Mouse (Mus musculus) heart, embryonic 12.5 days (tissue): ENCODE measurements around the gene Vmn1r3. TPM values are rescaled to one million over a fixed set of nuclear protein-coding genes. Genes with fewer than 3 reads are reported as not detected.
"Not testable (repeated sequence)": the region's sequence is repeated elsewhere in the genome, so short reads cannot be mapped to it uniquely, and the experiment has no call there.

Experiments
- ATAC-seq: fragments of 200-750 bp; cut with Nextera tagmentation; 2 replicates; pipeline ENCODE4 v1.8.0; 2017; ENCODE audit warnings: moderate TSS enrichment, moderate library complexity; ENCODE audit not compliant: insufficient number of reproducible peaks, low FRiP score
- H3K27ac ChIP-seq: fragments of 300-500 bp; sonication (generic); 2 replicates; pipeline ENCODE4 v1.5.1; 2016; ENCODE audit warnings: mild to moderate bottlenecking, moderate library complexity; ENCODE audit not compliant: poor library complexity, severe bottlenecking
- H3K27me3 ChIP-seq: fragments of 300-500 bp; sonication (generic); replicated peaks from 2 replicates; pipeline ENCODE4 v1.6.1; 2016; ENCODE audit warnings: mild to moderate bottlenecking, moderate library complexity
- H3K36me3 ChIP-seq: fragments of 300-500 bp; sonication (generic); 2 replicates; pipeline ENCODE4 v1.6.1; 2016; ENCODE audit warnings: mild to moderate bottlenecking, moderate library complexity
- H3K4me1 ChIP-seq: fragments of 300-500 bp; sonication (generic); replicated peaks from 2 replicates; pipeline ENCODE4 v1.6.1; 2016; ENCODE audit warnings: mild to moderate bottlenecking
- H3K4me2 ChIP-seq: fragments of 300-500 bp; sonication (generic); 2 replicates; pipeline ENCODE4 v1.6.1; 2016; ENCODE audit warnings: mild to moderate bottlenecking, moderate library complexity
- H3K4me3 ChIP-seq: fragments of 300-500 bp; sonication (generic); 2 replicates; pipeline ENCODE4 v1.5.1; 2016; ENCODE audit warnings: mild to moderate bottlenecking
- H3K9ac ChIP-seq: fragments of 300-500 bp; sonication (generic); 2 replicates; pipeline ENCODE4 v1.6.1; 2016; ENCODE audit warnings: mild to moderate bottlenecking, moderate library complexity
- H3K9me3 ChIP-seq: fragments of 300-500 bp; sonication (generic); replicated peaks from 2 replicates; pipeline ENCODE4 v1.6.1; 2016; ENCODE audit warnings: mild to moderate bottlenecking, moderate library complexity
- WGBS: fragments of 180-500 bp; shearing (Covaris S2); methylation state at CpG from one replicate; pipeline ENCODE4 v1.1.7; 2016; 5-methylcytosine and 5-hydroxymethylcytosine counted together
- polyA plus RNA-seq: library from polyadenylated mRNA; unstranded; fragments of >200 nt; fragmentation: Nextera tagmentation; extraction: Ambion mirVana; gene quantifications from 2 replicates; pipeline ENCODE4 v1.2.1, GENCODE M21; 2016

Vmn1r3 gene
- polyA plus RNA-seq, 1 experiment from 2014 or later: not detected

- H3K9me3 ChIP-seq, H3K27me3 ChIP-seq, ATAC-seq, H3K4me3 ChIP-seq, H3K27ac ChIP-seq, H3K9ac ChIP-seq, H3K4me1 ChIP-seq, H3K4me2 ChIP-seq, H3K36me3 ChIP-seq: not testable (repeated sequence)
- 58% methylated on average over 3 of the region's 4 CpGs for WGBS
Observed at GRCm38 (mm10) chr4:3213349-3213748, 28.2 kb upstream of the Vmn1r3 start.

GRCm38 (mm10) chr4:3209643-3210217 lies 24.6 kb upstream of the Vmn1r3 start:
- H3K4me3 ChIP-seq, ATAC-seq, H3K4me1 ChIP-seq, H3K36me3 ChIP-seq, H3K27ac ChIP-seq, H3K4me2 ChIP-seq, H3K9ac ChIP-seq, H3K27me3 ChIP-seq, H3K9me3 ChIP-seq: not testable (repeated sequence)
- 39% methylated on average over 1 of the region's 1 CpGs for WGBS

GRCm38 (mm10) chr4:3176746-3177490 lies 8.2 kb downstream of the Vmn1r3 start:
- H3K9me3 ChIP-seq: peaks cover 54% of the 10 kb centered on the region
- not testable (repeated sequence) for H3K4me3 ChIP-seq, H3K36me3 ChIP-seq, H3K4me1 ChIP-seq, H3K27me3 ChIP-seq, ATAC-seq, H3K9ac ChIP-seq, H3K4me2 ChIP-seq, H3K27ac ChIP-seq
- 79% methylated on average over 10 of the region's 10 CpGs for WGBS

- not testable (repeated sequence) for H3K4me2 ChIP-seq, ATAC-seq, H3K4me1 ChIP-seq, H3K9ac ChIP-seq, H3K27me3 ChIP-seq, H3K27ac ChIP-seq, H3K4me3 ChIP-seq, H3K36me3 ChIP-seq
- 89% methylated on average over 6 of the region's 6 CpGs for WGBS
- peaks cover 52% of the 10 kb centered on the region for H3K9me3 ChIP-seq
Observed at GRCm38 (mm10) chr4:3176195-3176594, 9.0 kb downstream of the Vmn1r3 start.

- H3K9ac ChIP-seq, H3K4me1 ChIP-seq, H3K27me3 ChIP-seq, H3K36me3 ChIP-seq, H3K27ac ChIP-seq, H3K4me2 ChIP-seq, ATAC-seq, H3K4me3 ChIP-seq: not testable (repeated sequence)
- 85% methylated on average over 7 of the region's 8 CpGs for WGBS
- peaks cover 50% of the 10 kb centered on the region for H3K9me3 ChIP-seq
Observed at GRCm38 (mm10) chr4:3175756-3176155, 9.4 kb downstream of the Vmn1r3 start.

- 72% methylated on average over 4 of the region's 4 CpGs for WGBS
- not testable (repeated sequence) for H3K27ac ChIP-seq, H3K4me3 ChIP-seq, ATAC-seq, H3K36me3 ChIP-seq, H3K4me1 ChIP-seq, H3K27me3 ChIP-seq, H3K9ac ChIP-seq, H3K4me2 ChIP-seq
- H3K9me3 ChIP-seq: peaks cover 40% of the 10 kb centered on the region
Observed at GRCm38 (mm10) chr4:3174586-3174985, 10.6 kb downstream of the Vmn1r3 start.

- not testable (repeated sequence) for H3K4me2 ChIP-seq, H3K27ac ChIP-seq, H3K36me3 ChIP-seq, H3K4me1 ChIP-seq, H3K4me3 ChIP-seq, H3K27me3 ChIP-seq, H3K9ac ChIP-seq, ATAC-seq
- no CpG with 5 or more reads among the region's 1 CpGs for WGBS
- peaks cover 18% of the 10 kb centered on the region for H3K9me3 ChIP-seq
Observed at GRCm38 (mm10) chr4:3167020-3167419, 18.1 kb downstream of the Vmn1r3 start, which contains the start of gene Vmn1r2. Gene Vmn1r2, plus strand, starts transcription at chr4:3167320.

- Histone ChIP-seq H3K4me3 (no peak overlapping the region), H3K27ac (no peak overlapping the region), H3K4me2 (no peak overlapping the region), H3K9me3 (peaks cover 18% of the 10 kb centered on the region), H3K36me3 (no peaks in the 10 kb centered on the region), H3K27me3 (no peaks in the 10 kb centered on the region), H3K9ac (no peak overlapping the region), H3K4me1 (no peaks in the 10 kb centered on the region)
- WGBS: 83% methylated on average over 4 of the region's 4 CpGs
- 0 out of 2 replicates have a peak, but pooled peaks have one; percentile 71 for ATAC-seq
Observed at GRCm38 (mm10) chr4:3165046-3165445, 20.1 kb downstream of the Vmn1r3 start.

- H3K4me2 ChIP-seq, H3K4me1 ChIP-seq, ATAC-seq, H3K27me3 ChIP-seq, H3K36me3 ChIP-seq, H3K27ac ChIP-seq, H3K4me3 ChIP-seq, H3K9ac ChIP-seq: not testable (repeated sequence)
- peaks cover 18% of the 10 kb centered on the region for H3K9me3 ChIP-seq
Observed at GRCm38 (mm10) chr4:3164429-3164828, 20.7 kb downstream of the Vmn1r3 start.

GRCm38 (mm10) chr4:3153320-3153719 lies 31.8 kb downstream of the Vmn1r3 start:
- not testable (repeated sequence) for H3K36me3 ChIP-seq, H3K4me3 ChIP-seq, H3K4me2 ChIP-seq, ATAC-seq, H3K4me1 ChIP-seq, H3K27ac ChIP-seq, H3K9ac ChIP-seq, H3K9me3 ChIP-seq, H3K27me3 ChIP-seq
- WGBS: 68% methylated on average over 2 of the region's 2 CpGs

GRCm38 (mm10) chr4:3147926-3148325 lies 37.2 kb downstream of the Vmn1r3 start:
- not testable (repeated sequence) for H3K36me3 ChIP-seq, ATAC-seq, H3K4me1 ChIP-seq, H3K9ac ChIP-seq, H3K9me3 ChIP-seq, H3K4me2 ChIP-seq, H3K4me3 ChIP-seq, H3K27ac ChIP-seq, H3K27me3 ChIP-seq
- 24% methylated on average over 2 of the region's 3 CpGs for WGBS
